Mouse (Mus musculus) liver, embryonic 14.5 days (tissue): ENCODE results near the gene Zfp661. TPM values are rescaled to one million over a fixed set of nuclear protein-coding genes. Genes with fewer than 3 reads are reported as not detected.
A peak's percentile ranks its signal among the peaks of the same experiment; 100 is the strongest.
"Not testable (repeated sequence)": the region's sequence is repeated elsewhere in the genome, so short reads cannot be mapped to it uniquely, and the experiment has no call there.

Experiments used
- ATAC-seq: fragments of 200-750 bp; cut with Nextera tagmentation; 2 replicates; pipeline ENCODE4 v1.8.0; 2017; ENCODE audit warnings: moderate number of reproducible peaks, mild to moderate bottlenecking, moderate library complexity; ENCODE audit not compliant: insufficient read depth
- DNase-seq, 3 experiments: peaks; one replicate each; pipeline ENCODE4 v3.0.0-alpha.2; 2012 to 2013; ENCODE audit warnings: low read depth in 3 of 3, low spot score in 3 of 3
- H3K27ac ChIP-seq: fragments of 300-500 bp; sonication (generic); 2 replicates; pipeline ENCODE4 v1.5.1; 2014; ENCODE audit warnings: moderate library complexity, mild to moderate bottlenecking, control low read depth, inconsistent platforms
- H3K27me3 ChIP-seq: fragments of 300-500 bp; sonication (generic); 2 replicates; pipeline ENCODE4 v1.6.1; 2014; ENCODE audit warnings: mild to moderate bottlenecking, low read length, moderate library complexity; ENCODE audit not compliant: control insufficient read depth, insufficient read depth
- H3K36me3 ChIP-seq: fragments of 300-500 bp; sonication (generic); replicated peaks from 2 replicates; pipeline ENCODE4 v1.6.1; 2014; ENCODE audit warnings: low read depth; ENCODE audit not compliant: control insufficient read depth, insufficient read depth
- H3K4me1 ChIP-seq, 2 experiments: fragments of 200-500 bp in 1 of 2; fragments of 300-500 bp in 1 of 2; sonication (generic) in 1 of 2; replicated peaks; 2 replicates each; pipeline ENCODE4 v1.6.1; 2012 to 2014; ENCODE audit warnings: antibody characterized with exemption in 1 of 2, inconsistent platforms in 1 of 2, low read length in 1 of 2; ENCODE audit not compliant: control insufficient read depth in 2 of 2, insufficient read depth in 2 of 2
- H3K4me2 ChIP-seq: fragments of 300-500 bp; sonication (generic); 2 replicates; pipeline ENCODE4 v1.6.1; 2014; ENCODE audit warnings: low read depth, mild to moderate bottlenecking, control low read depth, moderate library complexity
- H3K4me3 ChIP-seq, 2 experiments: fragments of 200-500 bp in 1 of 2; fragments of 300-500 bp in 1 of 2; sonication (generic) in 1 of 2; 2 replicates each; pipeline ENCODE4 v1.5.1; 2012 to 2014; ENCODE audit warnings: low read depth in 2 of 2, low read length in 2 of 2, mild to moderate bottlenecking in 2 of 2, control low read depth in 1 of 2, inconsistent platforms in 1 of 2, moderate library complexity in 1 of 2; ENCODE audit not compliant: insufficient read depth in 1 of 2
- H3K9ac ChIP-seq: fragments of 300-500 bp; sonication (generic); replicated peaks from 2 replicates; pipeline ENCODE4 v1.6.1; 2014; ENCODE audit warnings: mild to moderate bottlenecking, control low read depth, moderate library complexity
- H3K9me3 ChIP-seq: fragments of 300-500 bp; sonication (generic); 2 replicates; pipeline ENCODE4 v1.6.1; 2016; ENCODE audit warnings: low read length, mixed read lengths; ENCODE audit not compliant: control insufficient read depth
- CTCF ChIP-seq: IDR thresholded peaks from 2 replicates; pipeline ENCODE4 v1.5.1; 2016; ENCODE audit warnings: antibody characterized with exemption, low read depth, control low read depth
- EP300 ChIP-seq: IDR thresholded peaks from 2 replicates; pipeline ENCODE4 v1.6.1; 2016; ENCODE audit warnings: antibody characterized with exemption, low read depth
- WGBS: fragments of 180-500 bp; shearing (Covaris S2); extraction: QIAGEN DNeasy Blood & Tissue Kit; methylation state at CpG from one replicate; pipeline ENCODE4 v1.1.7; 2014; ENCODE audit not compliant: insufficient replicate concordance; 5-methylcytosine and 5-hydroxymethylcytosine counted together
- polyA plus RNA-seq, 2 experiments: library from polyadenylated mRNA; depleted of rRNA in 1 of 2; stranded (reverse) in 1 of 2; unstranded in 1 of 2; fragments of >200 nt; fragmentation: Nextera tagmentation in 1 of 2; extraction: Ambion mirVana in 1 of 2; gene quantifications; 2 replicates each; pipeline versions ENCODE4 v1.2.1 to v1.2.3; 2012 to 2014

The Zfp661 gene
- polyA plus RNA-seq, 2 experiments, result 0.83 to 1.1 TPM

GRCm38 (mm10) chr2:127608986-127609385, 22.1 kb upstream of the Zfp661 start:
- TF ChIP-seq EP300 (no peak), CTCF (no peak)
- Histone ChIP-seq H3K4me3 (no peak overlapping the region), H3K4me2 (no peak overlapping the region), H3K9ac (no peak overlapping the region), H3K9me3 (no peaks in the 10 kb centered on the region), H3K36me3 (peaks cover 2% of the 10 kb centered on the region), H3K4me1 (no peaks in the 10 kb centered on the region), H3K27me3 (no peaks in the 10 kb centered on the region), H3K27ac (no peak overlapping the region)
- WGBS, result 36% methylated on average over 5 of the region's 5 CpGs
- DNase-seq (no peak), ATAC-seq (no peak)

- no peaks in the 10 kb centered on the region for H3K4me1 ChIP-seq
Measured at GRCm38 (mm10) chr2:127608234-127608633, 21.3 kb upstream of the Zfp661 start.

GRCm38 (mm10) chr2:127605203-127605602, 18.3 kb upstream of the Zfp661 start:
- Histone ChIP-seq H3K27me3 (no peaks in the 10 kb centered on the region), H3K4me2 (no peak overlapping the region), H3K27ac (no peak overlapping the region), H3K36me3 (peaks cover 11% of the 10 kb centered on the region), H3K4me1 (no peaks in the 10 kb centered on the region), H3K4me3 (no peak overlapping the region), H3K9ac (no peak overlapping the region), H3K9me3 (no peaks in the 10 kb centered on the region)
- WGBS, result 76% methylated on average over 3 of the region's 3 CpGs
- TF ChIP-seq EP300, result no peak
- no peak for TF ChIP-seq CTCF
- no peak for DNase-seq
- no peak for ATAC-seq

More at GRCm38 (mm10) chr2:127608234-127608633, 21.3 kb upstream of the Zfp661 start:
- no peaks in the 10 kb centered on the region for H3K27me3 ChIP-seq
- ATAC-seq (no peak), DNase-seq (no peak)
- TF ChIP-seq CTCF, result peak; percentile 39
- TF ChIP-seq EP300, result no peak
- H3K4me3 ChIP-seq, result no peak overlapping the region
- WGBS, result 60% methylated on average over 3 of the region's 3 CpGs
- H3K9me3 ChIP-seq, result no peaks in the 10 kb centered on the region
- no peak overlapping the region for H3K9ac ChIP-seq
- H3K27ac ChIP-seq, result no peak overlapping the region
- H3K36me3 ChIP-seq, result peaks cover 3% of the 10 kb centered on the region
- H3K4me2 ChIP-seq, result no peak overlapping the region

- ATAC-seq, H3K4me1 ChIP-seq: not testable (repeated sequence)
- peaks cover 15% of the 10 kb centered on the region for H3K36me3 ChIP-seq
Measured at GRCm38 (mm10) chr2:127603383-127603782, 16.5 kb upstream of the Zfp661 start.

GRCm38 (mm10) chr2:127590840-127591239, 3.9 kb upstream of the Zfp661 start:
- Histone ChIP-seq H3K4me1 (peaks cover 0 to 18% of the 10 kb centered on the region in 2 experiments; a peak in 2 of 4 replicates), H3K4me3 (no peak overlapping the region), H3K9ac (no peak overlapping the region), H3K9me3 (no peaks in the 10 kb centered on the region), H3K27ac (no peak overlapping the region), H3K4me2 (no peak overlapping the region), H3K27me3 (no peaks in the 10 kb centered on the region), H3K36me3 (peaks cover 6% of the 10 kb centered on the region)
- DNase-seq (no peak), ATAC-seq (no peak)
- 0 out of 2 replicates have a peak, but pooled peaks have one; percentile 6 for TF ChIP-seq CTCF
- TF ChIP-seq EP300, result no peak
- 63% methylated on average over 4 of the region's 4 CpGs for WGBS

More at GRCm38 (mm10) chr2:127603383-127603782, 16.5 kb upstream of the Zfp661 start:
- not testable (repeated sequence) for H3K27ac ChIP-seq, H3K4me3 ChIP-seq, DNase-seq, H3K9me3 ChIP-seq, H3K4me2 ChIP-seq, H3K9ac ChIP-seq, H3K27me3 ChIP-seq
- WGBS, result 73% methylated on average over 5 of the region's 8 CpGs
